Mouse (Mus musculus) kidney, postnatal 25 days (tissue): ENCODE results near the gene Bcan.

Source experiments
- DNase-seq, 2 experiments: peaks; one replicate each; pipeline ENCODE4 v3.0.0; 2021; ENCODE audit warnings: mixed read lengths in 2 of 2

Gene Bcan

DNA sequence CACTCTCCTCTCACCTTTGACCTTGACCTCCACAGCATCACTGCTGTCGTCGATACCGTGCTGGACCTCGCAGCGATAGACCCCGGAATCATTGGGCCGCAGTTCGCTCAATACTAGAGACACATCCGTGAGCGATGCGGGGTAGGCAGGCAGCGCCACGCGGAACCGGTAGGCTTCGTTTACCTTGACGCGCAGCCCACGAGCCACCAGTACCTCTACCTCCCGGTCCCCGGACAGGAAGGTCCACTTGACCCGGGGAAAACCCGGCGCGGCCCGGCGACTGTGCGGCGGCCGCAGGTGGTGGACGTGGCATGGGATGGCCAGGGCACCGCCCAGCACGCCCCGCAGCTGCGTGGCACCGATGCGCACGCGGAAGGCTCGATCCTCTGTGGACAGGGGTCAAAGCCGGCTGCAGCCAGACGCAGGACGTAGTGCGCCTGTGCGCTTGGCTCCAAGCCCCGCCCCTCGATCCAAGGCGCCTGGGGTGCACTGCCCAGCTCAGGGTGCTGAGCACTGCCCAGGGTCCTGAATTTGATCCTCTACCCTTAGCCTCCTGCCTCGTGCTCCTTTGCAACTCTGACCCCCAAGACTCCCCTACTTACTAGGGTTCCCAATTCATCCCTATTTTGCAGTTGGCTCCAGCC is 2.9 kb downstream of the Bcan start:
- peak; percentile 31 to 51 for DNase-seq

DNA sequence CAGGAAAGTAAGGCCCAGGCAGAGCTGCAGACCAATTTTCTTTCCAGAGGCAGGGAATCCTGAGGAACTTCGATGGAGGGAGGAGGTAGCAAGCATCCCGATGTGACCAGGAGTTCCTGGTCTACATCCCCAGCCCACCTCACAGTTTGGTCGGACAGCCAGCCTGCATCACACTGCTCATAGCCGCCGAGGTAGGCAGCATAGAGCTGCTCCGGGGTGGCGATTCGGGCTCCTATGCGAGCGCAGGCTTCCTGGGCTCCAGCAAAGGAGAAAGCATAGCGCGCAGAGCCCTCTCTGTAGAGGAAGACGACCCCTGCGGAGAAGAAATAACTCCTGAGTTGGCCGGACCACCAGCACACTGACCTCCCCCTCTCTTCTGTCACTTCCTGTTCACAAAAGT is 3.6 kb downstream of the Bcan start:
- no peak for DNase-seq

DNA sequence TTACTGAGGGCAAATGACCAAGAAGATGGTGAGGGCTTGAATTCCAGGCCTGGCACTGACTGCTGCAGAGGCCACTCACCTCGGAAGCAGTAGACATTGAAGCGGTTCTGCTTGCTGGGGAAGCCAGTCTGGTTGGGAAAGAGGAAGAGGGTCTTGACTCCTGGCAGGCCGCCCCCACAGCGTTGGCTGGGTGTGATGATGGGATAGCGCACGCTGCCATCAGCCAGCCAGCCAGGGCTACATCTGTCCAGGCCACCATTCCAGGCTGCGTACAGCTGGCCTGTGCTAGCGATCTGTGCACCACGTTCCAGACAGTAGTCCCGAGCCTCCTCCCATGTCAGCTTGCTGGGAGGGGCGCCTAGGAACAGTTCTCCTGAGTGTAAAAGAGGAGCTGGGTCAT is 4.7 kb downstream of the Bcan start:
- no peak for DNase-seq

DNA sequence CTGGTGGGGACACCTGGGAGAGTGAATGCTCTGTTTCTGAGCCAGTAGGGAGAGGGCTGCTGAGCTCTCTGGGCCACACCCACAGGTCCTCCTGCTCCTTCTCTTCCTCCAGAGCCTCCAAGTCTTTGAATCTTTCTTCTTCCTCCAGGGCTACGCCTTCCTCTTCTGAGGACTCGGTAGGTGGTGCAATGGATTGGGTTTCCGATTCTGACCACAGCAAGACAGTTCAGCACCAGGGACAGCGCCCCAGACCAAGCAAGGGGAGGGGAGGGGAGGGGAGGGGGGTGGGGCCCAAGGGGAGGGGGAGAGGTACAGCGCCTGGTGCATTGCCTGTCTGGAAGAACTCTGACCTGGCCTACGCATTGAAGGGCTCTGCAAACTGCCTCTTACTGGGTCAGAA is 6.6 kb downstream of the Bcan start:
- peak; percentile 57 to 67 for DNase-seq

DNA sequence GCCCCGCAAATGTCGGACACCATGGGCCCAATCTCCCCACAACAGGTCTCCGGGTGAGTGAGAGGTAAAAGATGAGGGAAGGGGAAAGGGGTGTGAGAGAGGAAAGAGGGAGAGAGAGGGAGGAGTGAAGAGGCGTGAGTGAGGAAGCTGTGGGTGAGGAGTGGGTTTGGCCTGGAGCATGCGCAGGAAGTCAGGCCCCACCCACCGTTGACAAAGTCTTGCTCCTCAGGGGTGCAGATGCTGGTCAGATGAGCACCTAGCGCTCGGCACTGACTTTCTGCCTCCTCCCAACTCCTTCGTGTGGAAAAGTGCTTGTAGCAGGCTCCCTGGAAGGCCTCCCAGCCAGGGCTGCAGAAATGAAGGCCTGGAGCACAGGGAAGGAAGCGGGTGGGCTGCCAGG is 10.1 kb downstream of the Bcan start:
- DNase-seq, result no peak

DNA sequence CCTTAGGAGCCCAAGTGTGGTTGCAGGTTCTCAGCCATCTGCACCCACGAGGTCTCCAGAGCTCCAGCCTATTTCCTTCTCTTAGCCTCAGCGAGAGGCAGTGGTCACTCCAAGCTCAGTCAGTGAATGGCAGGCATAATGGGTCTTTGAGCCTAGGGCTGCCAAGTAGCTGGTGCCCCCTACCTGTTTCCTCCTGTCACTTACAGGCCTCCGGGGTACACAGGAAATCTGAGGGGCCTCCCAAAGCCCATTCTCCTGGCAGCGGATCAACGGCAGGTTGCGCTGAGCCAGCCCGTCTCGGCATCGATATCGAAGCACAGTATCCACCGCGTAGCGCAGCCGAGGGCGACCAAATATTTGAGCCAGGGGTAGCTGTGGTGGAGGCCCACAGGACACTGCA is 12.0 kb downstream of the Bcan start:
- DNase-seq, result no peak

DNA sequence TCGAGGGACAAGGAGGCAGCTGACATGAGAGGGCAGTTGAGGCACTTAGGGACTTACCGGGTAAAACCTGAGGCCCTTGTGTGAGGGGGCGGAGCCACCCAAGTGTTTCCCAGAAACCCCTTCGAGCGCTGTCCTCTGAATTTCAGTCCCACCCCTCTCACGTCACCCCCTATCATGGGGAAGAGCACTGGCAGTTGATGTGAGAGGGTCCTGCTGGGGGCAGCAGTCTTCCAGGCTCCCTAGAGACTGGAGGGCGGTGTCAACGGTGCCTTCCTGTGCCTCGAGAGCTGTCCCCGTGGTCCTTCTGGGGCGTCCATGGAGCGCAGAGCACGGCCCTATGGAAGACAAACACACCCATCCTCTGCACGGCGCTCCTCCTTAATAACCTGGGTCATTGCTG is 12.4 kb downstream of the Bcan start:
- DNase-seq, result peak; percentile 28 to 56

DNA sequence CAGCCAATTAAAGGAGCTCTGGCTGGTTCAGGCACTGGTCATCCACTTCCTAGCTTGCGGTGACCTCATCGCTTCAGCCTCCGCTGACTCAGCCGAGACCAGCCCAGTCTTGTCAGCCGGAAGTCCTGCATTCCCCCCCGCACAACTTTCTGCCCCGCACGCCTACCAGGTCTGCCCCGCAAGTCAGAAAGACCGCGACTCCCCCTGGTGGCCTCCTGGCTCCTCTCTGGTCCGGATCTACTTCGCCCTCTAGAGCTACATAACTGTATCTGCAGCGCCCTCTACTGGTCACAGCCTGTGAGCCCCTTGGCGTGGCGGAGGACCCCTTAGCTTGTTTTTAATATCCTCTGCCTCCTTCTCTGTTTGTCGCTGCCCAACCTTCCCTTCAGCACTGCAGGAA is 13.2 kb downstream of the Bcan start:
- peak; percentile 95 to 99 for DNase-seq

DNA sequence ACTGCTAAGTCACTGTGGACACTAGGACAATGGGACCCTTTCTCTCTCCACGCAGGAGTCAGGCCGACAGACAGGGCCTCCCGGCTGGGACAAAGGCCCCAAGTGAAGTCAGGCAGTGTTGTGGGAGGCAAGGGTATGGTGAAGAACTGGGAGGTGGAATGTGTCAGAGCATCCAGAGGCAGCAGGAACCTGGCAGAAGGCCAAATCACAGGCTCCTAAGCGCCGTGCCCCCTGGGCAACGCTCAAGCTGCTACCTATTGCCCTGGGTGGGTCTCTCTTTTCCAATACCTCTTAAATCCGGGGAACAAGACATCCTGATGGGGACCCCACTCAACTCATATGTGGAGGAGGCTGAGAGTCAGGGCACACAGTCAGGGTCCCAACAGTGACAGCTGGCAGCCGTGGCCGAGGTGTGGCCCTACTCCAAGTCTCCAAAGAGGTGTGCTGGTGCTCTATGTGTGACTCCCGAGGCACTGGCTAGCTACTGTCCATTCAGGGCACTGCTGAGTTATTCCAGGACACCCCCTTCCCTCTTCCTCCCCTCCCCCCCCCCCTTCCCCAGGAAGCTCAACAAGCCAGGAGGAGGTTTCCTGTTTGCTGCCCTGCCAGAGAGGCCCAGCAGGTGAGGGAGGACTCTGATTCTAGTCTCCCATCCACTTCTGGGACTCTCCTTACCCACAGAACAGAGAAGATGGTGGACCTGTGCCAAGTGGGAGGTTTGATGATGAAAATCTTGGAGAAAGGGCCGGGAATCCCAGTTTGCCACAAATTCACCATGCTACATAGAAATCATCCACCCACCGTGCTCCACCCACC is 14.3 kb downstream of the Bcan start:
- peak; percentile 45 to 59 for DNase-seq

DNA sequence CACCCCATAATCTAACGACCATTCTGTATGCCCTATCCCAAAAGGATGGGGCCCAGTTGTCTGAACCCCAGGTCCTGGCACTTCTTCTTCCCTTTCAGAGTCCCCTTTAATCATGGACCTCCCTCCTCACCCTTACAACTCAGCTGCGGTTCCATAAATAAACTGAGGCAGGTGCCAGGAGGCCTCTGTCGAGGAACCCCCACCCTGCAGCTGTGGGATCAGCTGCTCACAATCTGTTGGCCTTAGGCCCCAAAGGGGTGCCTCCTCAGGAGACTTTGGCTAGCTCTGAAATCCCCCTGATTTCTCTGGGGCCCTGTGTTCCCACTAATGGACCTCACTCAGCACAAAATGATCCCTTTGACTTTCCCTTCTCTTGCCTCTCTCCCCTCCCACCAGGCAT is 15.9 kb downstream of the Bcan start:
- DNase-seq, result no peak

DNA sequence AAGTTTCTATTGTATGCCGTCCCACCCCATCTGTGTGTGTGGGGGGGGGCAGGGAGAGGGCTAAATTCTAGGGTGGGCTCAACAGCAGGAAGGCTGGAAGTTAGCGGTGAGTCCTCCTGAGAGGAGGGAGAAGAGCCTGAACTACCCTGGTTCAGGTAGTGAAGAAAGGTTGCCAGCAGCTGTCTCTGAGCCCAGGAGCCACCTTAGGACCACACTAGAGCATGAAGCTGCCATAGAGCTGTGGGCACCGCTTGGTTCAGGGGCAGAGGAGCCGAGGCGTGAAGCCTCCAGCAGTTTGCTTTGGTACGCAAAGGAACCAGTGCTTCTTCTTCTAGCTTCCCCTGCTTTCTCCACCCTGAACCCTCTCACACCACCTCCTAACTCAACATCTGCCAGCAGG is 16.4 kb downstream of the Bcan start:
- no peak for DNase-seq

DNA sequence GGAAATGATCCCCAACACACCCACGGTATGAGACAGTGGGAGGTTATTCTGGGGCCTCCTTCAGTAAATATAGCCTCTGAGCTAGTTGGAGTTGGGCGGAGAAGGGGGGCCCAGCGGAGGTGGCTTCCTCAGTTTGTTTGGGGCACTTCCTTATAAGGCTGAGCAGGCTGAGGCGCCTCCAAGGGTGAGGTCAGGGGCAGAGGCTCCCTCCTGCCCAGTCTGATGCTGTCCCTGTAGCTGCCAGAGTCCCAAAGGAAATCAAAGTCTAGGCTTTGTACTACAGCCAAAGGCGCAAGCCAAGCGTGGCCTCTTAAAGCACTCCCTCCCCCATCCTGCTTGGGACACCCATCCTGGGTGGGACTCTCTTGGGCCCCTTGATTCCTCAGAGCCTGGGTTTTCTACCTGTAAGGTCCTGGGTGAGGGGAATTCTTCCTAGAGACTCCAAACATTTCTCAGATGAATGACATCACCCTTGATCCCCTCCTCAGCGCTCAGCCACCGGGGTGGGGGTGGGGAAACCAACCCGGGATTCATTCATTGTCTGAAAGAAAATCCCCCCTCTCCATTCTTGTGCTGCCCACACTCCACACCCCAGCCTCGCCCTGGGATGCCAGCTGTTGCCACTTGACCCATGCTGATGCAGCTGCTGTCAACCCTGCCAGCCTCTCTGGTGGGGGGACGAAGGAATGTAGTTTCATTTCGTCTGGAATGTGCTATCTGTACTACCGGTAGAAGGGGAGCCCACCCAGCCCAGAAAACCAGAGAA is 17.0 kb downstream of the Bcan start:
- peak; percentile 65 to 88 for DNase-seq

DNA sequence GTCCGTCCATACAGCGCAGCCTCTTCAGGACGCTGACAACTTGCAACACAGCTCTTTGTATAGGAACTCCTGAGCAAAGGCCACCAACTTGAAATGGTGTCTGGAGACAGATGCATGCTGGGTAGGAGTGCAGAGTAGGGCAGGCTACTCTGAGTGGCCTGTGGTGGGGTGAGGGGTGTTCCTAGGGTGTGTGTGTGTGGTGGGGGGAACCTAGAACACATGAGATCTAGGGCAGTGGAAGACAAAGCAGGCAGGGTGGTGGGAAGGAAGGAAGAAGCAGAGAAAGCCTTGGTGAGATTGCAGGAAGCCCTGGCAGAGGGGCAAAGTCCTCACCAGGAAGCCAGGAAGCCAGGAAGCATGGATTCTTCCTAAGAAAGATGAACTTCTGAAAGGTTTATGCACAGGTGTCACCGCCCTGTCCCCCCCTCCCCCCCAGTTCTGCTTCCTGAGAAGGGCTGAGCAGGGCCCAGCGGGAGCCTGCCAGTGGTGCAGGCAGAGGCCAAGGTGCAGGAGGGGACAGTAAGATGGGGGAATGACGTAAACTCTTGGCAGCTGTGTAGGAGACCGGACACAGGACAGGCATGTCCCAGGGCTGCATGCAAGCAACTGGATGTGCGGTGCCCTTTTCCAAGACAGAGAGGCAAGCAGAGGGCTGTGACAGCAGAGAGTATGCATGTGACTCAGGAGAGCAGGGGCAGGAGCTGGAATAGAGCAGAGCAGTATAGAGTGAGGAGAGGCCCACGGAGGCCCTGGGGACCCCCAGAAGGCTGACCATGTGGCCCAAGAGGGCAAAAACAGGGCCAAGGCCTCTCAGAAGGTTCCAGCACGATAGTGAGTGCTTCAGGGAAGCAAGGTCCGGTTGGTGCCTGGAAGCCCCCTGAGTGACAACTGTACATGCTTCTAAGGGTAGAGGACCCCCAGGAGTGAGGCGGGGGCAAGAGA is 17.9 kb downstream of the Bcan start:
- DNase-seq, result peak; percentile 74 to 88

DNA sequence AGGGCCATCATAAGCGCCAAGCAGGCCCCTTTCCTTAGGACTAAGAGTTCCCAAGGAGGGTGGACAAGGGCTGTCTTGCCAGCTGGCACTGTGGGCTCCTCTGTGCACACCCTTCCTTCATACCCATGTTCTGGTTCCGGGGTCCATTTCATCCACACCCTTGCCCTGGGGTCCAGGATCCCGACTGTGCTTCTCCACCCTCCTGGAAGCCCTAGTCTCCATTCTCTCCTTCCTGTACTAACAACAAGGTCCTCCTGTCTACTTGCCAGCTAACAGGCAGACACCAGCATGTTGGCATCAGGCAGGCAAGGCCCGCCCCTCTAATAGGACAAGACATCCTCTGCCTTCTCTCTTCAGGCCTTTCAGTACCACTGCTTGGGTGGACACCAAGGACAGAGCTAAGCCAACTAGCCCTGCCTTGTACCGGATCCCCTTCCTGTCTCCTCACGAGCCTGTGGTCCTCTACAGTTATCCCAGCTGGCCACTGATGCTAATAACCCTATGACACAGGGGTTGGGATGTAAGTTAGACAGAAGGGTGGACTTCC is 18.7 kb downstream of the Bcan start:
- no peak for DNase-seq

DNA sequence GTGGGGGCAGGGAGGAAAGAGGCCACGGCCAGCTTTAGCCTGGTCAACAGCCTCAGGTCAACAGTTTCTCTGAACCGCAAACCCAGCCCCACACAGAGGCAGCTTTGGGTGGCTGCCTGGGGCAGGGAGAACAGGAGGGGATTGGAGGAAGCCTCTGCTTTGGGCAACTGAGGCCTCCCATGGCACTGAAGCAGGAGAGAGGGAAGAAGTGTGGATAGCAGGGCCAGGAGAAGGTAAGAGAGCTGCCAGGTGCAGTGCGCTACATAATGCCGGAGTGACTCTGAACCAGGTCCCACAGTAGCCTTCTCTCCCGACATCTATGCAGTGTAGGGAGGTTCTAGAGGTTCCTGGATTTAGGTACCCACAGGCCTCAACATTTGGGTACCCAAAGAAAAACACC is 19.3 kb downstream of the Bcan start:
- DNase-seq, result no peak

DNA sequence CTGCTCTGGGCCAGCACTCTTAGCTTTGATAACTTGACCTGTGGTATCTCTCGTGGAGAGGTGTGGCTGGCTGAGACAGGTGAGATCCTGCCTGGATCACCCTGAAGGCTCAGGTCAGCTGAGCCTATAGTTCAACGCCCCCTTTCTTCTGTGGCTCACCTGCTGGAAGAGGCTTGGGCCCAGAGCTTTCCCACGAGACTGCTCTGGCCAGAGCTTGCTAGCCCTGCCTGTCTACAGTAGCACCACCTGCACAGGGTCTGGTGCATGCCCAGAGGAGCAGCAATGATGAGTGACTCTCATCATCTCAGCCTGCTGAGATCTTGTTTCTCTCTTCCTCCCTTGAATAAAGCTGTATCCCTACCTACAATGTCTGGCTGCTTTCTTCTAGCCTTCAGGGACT is 19.9 kb downstream of the Bcan start:
- no peak for DNase-seq

DNA sequence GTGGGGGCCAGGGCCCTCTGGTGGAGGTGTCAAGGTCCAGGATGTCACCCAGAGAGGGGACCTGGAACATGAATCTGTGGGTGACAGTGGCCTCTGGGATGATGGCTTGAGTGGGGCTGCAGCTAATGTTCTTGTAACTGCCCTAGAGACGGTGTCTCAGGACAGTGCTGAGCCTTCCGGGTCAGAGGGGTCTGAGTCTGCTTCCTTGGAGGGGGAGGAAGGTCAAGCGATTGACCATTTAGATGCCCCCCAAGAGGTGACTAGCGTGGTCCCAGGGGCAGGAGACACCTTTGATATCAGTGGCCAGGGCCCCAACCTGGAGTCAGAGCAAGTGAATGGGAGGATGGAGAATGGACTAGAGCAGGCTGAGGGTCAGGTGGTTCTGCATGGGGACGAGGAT is 20.5 kb downstream of the Bcan start:
- DNase-seq, result no peak

DNA sequence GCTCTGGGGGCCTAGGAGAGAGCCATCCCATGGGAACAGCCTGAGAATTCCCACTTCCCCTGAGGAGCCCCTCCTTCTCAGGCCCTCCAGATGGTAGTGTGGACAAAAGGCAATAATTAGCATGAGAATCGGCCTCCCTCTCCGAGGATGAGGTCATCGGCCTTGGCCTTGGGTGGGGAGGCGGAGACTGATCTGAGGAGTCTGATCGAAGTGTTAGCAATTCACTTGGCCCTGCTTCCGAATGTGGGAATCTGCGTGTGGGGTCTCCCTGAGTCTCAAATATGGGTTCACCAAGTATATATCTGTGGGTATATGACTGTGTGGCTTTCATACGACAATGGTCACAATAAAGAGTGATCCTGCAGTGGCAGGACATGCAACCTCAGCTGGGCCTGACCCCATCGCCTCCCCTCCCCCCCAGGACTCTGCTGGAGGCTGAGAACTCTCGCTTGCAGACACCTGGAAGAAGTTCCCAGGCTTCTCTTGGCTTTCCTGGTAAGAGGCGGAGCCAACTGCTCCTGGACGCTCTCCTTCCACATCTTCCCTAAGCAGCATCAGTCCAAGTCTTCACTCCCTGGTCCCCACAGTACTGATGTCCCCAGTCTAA is 25.5 kb downstream of the Bcan start:
- DNase-seq, result no peak

DNA sequence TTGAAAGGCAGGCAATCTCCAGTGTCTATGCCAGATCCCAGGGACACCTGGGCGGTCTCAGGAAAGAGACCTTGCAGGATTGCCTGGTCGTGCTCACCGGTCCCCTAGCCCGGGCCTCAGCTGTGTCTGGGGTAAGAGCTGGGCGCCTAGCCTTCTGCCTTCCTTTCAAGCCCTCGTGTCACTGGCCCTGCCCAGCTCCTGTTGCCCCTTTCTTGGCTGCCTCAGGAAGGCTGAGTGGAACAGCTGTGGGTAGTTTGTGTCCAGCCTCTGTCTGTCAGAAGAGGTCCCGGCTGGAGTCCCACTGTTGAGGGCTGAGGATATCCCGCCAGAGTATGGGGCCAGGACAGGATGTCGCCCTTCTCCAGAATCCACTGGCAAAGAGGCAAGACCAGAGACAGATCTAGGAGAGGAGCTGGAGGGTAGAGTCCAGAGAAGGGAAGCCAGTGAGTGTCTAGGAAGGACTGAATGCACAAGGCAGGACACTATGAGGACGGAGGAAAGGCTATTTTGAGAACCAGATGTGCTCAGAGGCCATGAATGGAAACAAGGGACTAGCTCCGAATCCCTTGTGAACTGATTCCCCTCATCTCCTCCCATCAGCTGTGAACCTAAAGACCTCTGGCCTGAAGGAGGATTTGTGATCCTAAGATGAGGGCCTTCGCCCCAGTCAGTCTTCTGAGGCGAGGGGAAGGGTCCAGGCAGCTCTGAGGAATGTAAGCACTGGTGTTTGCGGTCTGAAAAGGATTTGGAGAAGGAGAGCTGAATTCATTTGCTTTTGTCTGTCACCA is 26.2 kb downstream of the Bcan start:
- DNase-seq, result no peak

DNA sequence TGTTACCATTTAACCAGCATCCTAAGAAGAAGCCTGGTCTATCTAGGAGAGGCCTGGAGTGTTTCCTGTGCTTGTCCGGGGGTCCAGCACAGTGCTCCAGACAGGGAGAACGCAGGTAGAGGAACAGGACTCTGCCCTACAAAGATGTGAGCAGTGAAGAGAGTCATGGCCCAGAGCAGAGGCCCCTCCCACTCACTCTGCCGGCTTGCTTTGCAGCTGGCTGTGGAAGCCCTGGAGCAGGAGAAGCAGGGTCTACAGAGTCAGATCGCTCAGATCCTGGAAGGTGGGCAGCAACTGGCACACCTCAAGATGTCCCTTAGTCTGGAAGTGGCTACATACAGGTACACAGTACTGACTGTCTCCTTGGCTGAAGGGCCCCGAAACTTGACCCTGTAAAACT is 27.3 kb downstream of the Bcan start:
- no peak for DNase-seq

DNA sequence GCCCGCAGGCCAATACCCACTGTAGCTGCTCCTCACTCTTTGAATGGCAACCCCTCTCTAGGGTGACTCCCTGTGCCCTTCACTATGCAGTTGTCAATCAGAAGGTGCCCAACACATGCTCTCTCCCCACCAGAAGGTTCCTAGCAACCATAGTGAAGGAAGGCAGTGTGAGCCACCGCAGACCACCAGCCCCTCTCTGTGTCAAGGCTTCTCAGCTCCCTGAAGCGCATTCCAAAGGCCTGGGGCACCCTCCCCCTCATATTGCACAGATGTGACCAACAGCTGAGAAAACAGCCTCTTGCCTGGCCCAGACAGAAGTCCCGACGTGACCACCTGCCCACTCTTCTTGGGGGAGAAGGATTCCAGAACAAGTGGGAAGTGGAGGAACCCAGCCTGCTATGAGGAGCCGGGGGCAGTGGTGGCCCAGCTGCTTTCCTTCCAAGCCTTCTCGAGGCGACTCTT is 27.8 kb downstream of the Bcan start:
- DNase-seq, result no peak
